Mouse (Mus musculus) heart, adult 2 months (tissue): Measurements from ENCODE around the gene Fgfr2. TPM values are rescaled to one million over a fixed set of nuclear protein-coding genes. Genes with fewer than 3 reads are reported as not detected.

Source experiments
- DNase-seq, 2 experiments: peaks; one replicate each; pipeline ENCODE4 v3.0.0; 2021
- H3K27ac ChIP-seq: fragments of 200-600 bp; 2 replicates; pipeline ENCODE4 v1.8.1; 2022
- H3K27me3 ChIP-seq: fragments of 200-500 bp; 2 replicates; pipeline ENCODE4 v1.6.1; 2012; ENCODE audit warnings: mild to moderate bottlenecking, low read length, inconsistent platforms, mixed read lengths; ENCODE audit not compliant: control insufficient read depth, insufficient read depth
- H3K36me3 ChIP-seq: fragments of 200-500 bp; 2 replicates; pipeline ENCODE4 v1.6.1; 2012; ENCODE audit warnings: low read length, inconsistent platforms; ENCODE audit not compliant: control insufficient read depth, insufficient read depth
- H3K4me1 ChIP-seq: fragments of 200-500 bp; 2 replicates; pipeline ENCODE4 v1.6.1; 2011; ENCODE audit warnings: low read length; ENCODE audit not compliant: control insufficient read depth, insufficient read depth
- H3K4me3 ChIP-seq: fragments of 200-600 bp; 2 replicates; pipeline ENCODE4 v1.8.1; 2022
- H3K79me2 ChIP-seq: fragments of 200-500 bp; replicated peaks from 2 replicates; pipeline ENCODE4 v1.6.1; 2012; ENCODE audit warnings: mild to moderate bottlenecking, inconsistent platforms, low read length, moderate library complexity, mixed read lengths; ENCODE audit not compliant: control insufficient read depth, insufficient read depth
- H3K9ac ChIP-seq: fragments of 200-500 bp; 2 replicates; pipeline ENCODE4 v1.6.1; 2012; ENCODE audit warnings: low read depth, mild to moderate bottlenecking, control low read depth, inconsistent platforms, low read length, mixed read lengths
- CTCF ChIP-seq: fragments of 200-600 bp; IDR thresholded peaks from 2 replicates; pipeline ENCODE4 v1.8.1; 2022; ENCODE audit warnings: antibody characterized with exemption, mild to moderate bottlenecking, moderate library complexity
- EP300 ChIP-seq: fragments of 200-500 bp; IDR thresholded peaks from 2 replicates; pipeline ENCODE4 v1.6.1; 2011; ENCODE audit warnings: low read depth, low read length, control low read depth; ENCODE audit not compliant: insufficient read depth
- POLR2A ChIP-seq: fragments of 200-500 bp; IDR thresholded peaks from 2 replicates; pipeline ENCODE4 v1.6.1; 2011; ENCODE audit warnings: mild to moderate bottlenecking, low read depth, low read length, control low read depth; ENCODE audit not compliant: insufficient read depth
- WGBS: fragments of 180-500 bp; shearing (Covaris S2); methylation state at CpG from one replicate; pipeline ENCODE4 v1.1.7; 2018; 5-methylcytosine and 5-hydroxymethylcytosine counted together
- intact Hi-C: fragments of 180-260 bp; cut with DNase I; formaldehyde crosslinking; loops from one replicate; pipeline ENCODE4 v1.15.1; 2025
- polyA plus RNA-seq: library from polyadenylated mRNA; depleted of rRNA; stranded (reverse); fragments of >200 nt; gene quantifications from 2 replicates; pipeline ENCODE4 v1.2.3, GENCODE M21; 2012
- total RNA-seq, 2 experiments: library from RNA; stranded (reverse); gene quantifications; 2 replicates each; pipeline ENCODE4 v1.2.3; 2021

Gene Fgfr2
- total and polyA plus RNA-seq, 3 experiments: 1.1 to 2.0 (median 1.3) TPM

GRCm38 (mm10) chr7:130624299-130624698, 2498.9 kb downstream of the Fgfr2 start:
- no peak for TF ChIP-seq CTCF
- no peak for TF ChIP-seq POLR2A
- TF ChIP-seq EP300: no peak
- H3K27me3 ChIP-seq: no peaks in the 10 kb centered on the region
- no peak overlapping the region for H3K27ac ChIP-seq
- peaks cover 19% of the 10 kb centered on the region for H3K4me1 ChIP-seq
- 93% methylated on average over 9 of the region's 9 CpGs for WGBS
- H3K4me3 ChIP-seq: no peak overlapping the region
- H3K79me2 ChIP-seq: no peaks in the 10 kb centered on the region
- intact Hi-C loops: no loop called here
- H3K9ac ChIP-seq: no peak overlapping the region
- 0 out of 2 replicates have a peak, but pooled peaks cover 2% of the 10 kb centered on the region for H3K36me3 ChIP-seq
- DNase-seq: no peak

GRCm38 (mm10) chr7:130622359-130622758, 2500.8 kb downstream of the Fgfr2 start:
- intact Hi-C loops: no loop called here
- H3K9ac ChIP-seq: no peak overlapping the region
- H3K79me2 ChIP-seq: no peaks in the 10 kb centered on the region
- no peaks in the 10 kb centered on the region for H3K36me3 ChIP-seq
- TF ChIP-seq POLR2A: no peak
- no peak for TF ChIP-seq EP300
- TF ChIP-seq CTCF: no peak
- H3K27ac ChIP-seq: no peak overlapping the region
- WGBS: 61% methylated on average over 4 of the region's 4 CpGs
- no peak for DNase-seq
- no peak overlapping the region for H3K4me3 ChIP-seq
- H3K4me1 ChIP-seq: peaks cover 17% of the 10 kb centered on the region
- H3K27me3 ChIP-seq: no peaks in the 10 kb centered on the region

DNA sequence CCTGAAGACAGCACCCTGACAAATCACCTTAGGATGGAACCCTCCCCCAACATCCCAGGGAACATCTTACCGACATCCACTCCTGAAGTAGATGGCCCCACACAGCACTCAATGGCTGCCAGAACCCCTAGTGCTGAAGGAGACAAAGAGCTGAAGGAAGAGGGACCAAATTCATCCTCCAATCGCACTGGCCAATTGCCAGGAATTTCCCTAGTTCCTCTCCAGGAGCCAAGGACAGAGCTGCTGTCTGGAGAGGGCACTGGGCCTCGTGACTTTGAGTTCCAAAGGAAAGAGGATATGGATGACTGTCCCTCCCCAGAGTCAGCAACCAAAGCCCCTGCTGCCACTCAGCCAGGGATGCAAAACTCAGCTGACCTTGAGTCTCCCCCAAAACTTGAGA, 2501.2 kb downstream of the Fgfr2 start:
- H3K9ac ChIP-seq: no peak overlapping the region
- 31% methylated on average over 3 of the region's 3 CpGs for WGBS
- intact Hi-C loops: no loop called here
- no peaks in the 10 kb centered on the region for H3K36me3 ChIP-seq
- H3K27ac ChIP-seq: no peak overlapping the region
- no peak for TF ChIP-seq POLR2A
- no peak for TF ChIP-seq CTCF
- no peak for TF ChIP-seq EP300
- H3K79me2 ChIP-seq: no peaks in the 10 kb centered on the region
- no peaks in the 10 kb centered on the region for H3K27me3 ChIP-seq
- DNase-seq: no peak
- peaks cover 17% of the 10 kb centered on the region for H3K4me1 ChIP-seq
- H3K4me3 ChIP-seq: no peak overlapping the region

DNA sequence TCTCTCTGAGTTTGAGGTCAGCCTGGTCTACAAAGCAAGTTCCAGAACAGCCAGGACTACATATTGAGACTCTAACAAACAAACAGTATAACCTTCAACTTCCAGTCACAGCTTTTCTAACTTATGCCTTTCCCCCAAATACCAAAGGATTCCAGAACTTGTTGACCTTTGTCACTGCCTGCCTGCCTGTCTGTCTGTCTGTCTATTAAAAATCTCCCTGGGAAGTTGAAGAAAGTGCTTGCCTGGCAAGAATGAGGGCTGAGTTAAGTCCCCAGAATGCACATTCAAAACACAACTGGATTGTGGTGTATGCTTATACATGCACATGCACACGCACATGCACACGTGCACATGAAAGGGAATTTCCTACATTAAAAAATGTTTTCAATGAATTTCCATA, 2502.1 kb downstream of the Fgfr2 start:
- H3K9ac ChIP-seq: no peak overlapping the region
- H3K27me3 ChIP-seq: no peaks in the 10 kb centered on the region
- peaks cover 17% of the 10 kb centered on the region for H3K4me1 ChIP-seq
- 80% methylated on average over 2 of the region's 2 CpGs for WGBS
- no peaks in the 10 kb centered on the region for H3K79me2 ChIP-seq
- no peaks in the 10 kb centered on the region for H3K36me3 ChIP-seq
- DNase-seq: no peak
- no peak overlapping the region for H3K4me3 ChIP-seq
- no peak for TF ChIP-seq EP300
- TF ChIP-seq POLR2A: no peak
- no peak for TF ChIP-seq CTCF
- no peak overlapping the region for H3K27ac ChIP-seq
- intact Hi-C loops: no loop called here

DNA sequence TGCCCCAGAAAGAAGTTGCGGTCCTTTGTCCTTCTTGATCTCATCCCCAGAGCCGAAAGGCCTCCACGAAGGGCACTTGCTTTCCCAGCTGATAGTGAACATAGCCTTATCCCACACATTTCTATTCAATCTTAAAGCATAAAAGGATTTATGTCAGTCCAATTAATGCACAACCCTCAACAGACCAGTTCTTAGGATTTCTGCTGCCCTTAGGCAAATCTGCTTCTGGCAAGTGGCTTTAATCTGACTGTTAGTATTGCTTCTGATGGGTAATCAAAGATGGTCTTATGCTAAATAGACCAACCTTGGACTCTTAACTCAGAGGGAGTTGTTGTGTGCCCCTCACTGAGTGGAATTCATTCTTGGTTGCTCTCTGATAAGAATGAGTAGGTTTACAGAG, 2505.6 kb downstream of the Fgfr2 start:
- no peak overlapping the region for H3K4me3 ChIP-seq
- no peak for DNase-seq
- peaks cover 9% of the 10 kb centered on the region; the same call in 1 of the 2 replicates for H3K36me3 ChIP-seq
- no peaks in the 10 kb centered on the region for H3K79me2 ChIP-seq
- TF ChIP-seq POLR2A (no peak), EP300 (no peak), CTCF (no peak)
- 87% methylated on average over 3 of the region's 3 CpGs for WGBS
- intact Hi-C loops: no loop called here
- no peak overlapping the region for H3K27ac ChIP-seq
- no peak overlapping the region for H3K9ac ChIP-seq
- H3K4me1 ChIP-seq: peaks cover 7% of the 10 kb centered on the region
- H3K27me3 ChIP-seq: no peaks in the 10 kb centered on the region

- H3K79me2 ChIP-seq: no peaks in the 10 kb centered on the region
- H3K27me3 ChIP-seq: no peaks in the 10 kb centered on the region
- no peak for DNase-seq
- H3K4me1 ChIP-seq: peaks cover 2% of the 10 kb centered on the region
- intact Hi-C loops: no loop called here
- H3K27ac ChIP-seq: peak overlapping the region; percentile 24; the same call in 1 of the 2 replicates
- TF ChIP-seq POLR2A: no peak
- TF ChIP-seq CTCF: no peak
- TF ChIP-seq EP300: no peak
- H3K4me3 ChIP-seq: no peak overlapping the region
- 56% methylated on average over 4 of the region's 4 CpGs for WGBS
- H3K36me3 ChIP-seq: peaks cover 11% of the 10 kb centered on the region; the same call in 1 of the 2 replicates
- no peak overlapping the region for H3K9ac ChIP-seq
These were observed 2509.2 kb downstream of the Fgfr2 start for GRCm38 (mm10) chr7:130613973-130614372.
